ENCODE assay signal across 10 mouse cellular contexts in genomic region chr17:25968176-25968575, GRCm38 (mm10). TPM values are rescaled to one million over a fixed set of nuclear protein-coding genes. Genes with fewer than 3 reads are reported as not detected.
DNase-seq lines count a peak whose midpoint lies in the region; ATAC-seq and TF ChIP-seq lines count a peak whose summit lies in the region.
"Had no signal": no experiment of that assay in that cellular context is flagged by ENCODE, and none has a peak within 500 bp of the region (broad histone marks: within the 10 kb centered on the region; RNA-seq: fewer than 3 reads in every experiment).

No protein-coding gene starts in this region.

- no peak for ATAC-seq in heart, postnatal 0 days (ENCODE audit: insufficient read depth, low read depth)
- ATAC-seq in heart, embryonic 12.5 days (ENCODE audit: insufficient number of reproducible peaks, low FRiP score) = no peak
- ATAC-seq in kidney, embryonic 15.5 days (replicated peaks; ENCODE audit: low FRiP score) = peak; percentile 84
- ATAC-seq in liver, embryonic 15.5 days (ENCODE audit: insufficient read depth) = peak; percentile 71
- ATAC-seq in stomach, embryonic 15.5 days (ENCODE audit: insufficient read depth, low FRiP score, low read depth) = peak; percentile 82
- ATAC-seq in megakaryocyte-erythroid progenitor cell, adult 5-6 weeks (replicated peaks; ENCODE audit: low FRiP score, low TSS enrichment, poor library complexity, severe bottlenecking) = no peak

- H3K4me3 ChIP-seq in heart, postnatal 0 days (ENCODE audit: low read depth, low read length) = no peak overlapping the region
- no peak overlapping the region for H3K4me3 ChIP-seq in heart, embryonic 12.5 days
- H3K4me3 ChIP-seq in kidney, embryonic 15.5 days (replicated peaks) = no peak overlapping the region
- H3K4me3 ChIP-seq in liver, embryonic 15.5 days (replicated peaks) = no peak overlapping the region
- no peak overlapping the region for H3K4me3 ChIP-seq in stomach, embryonic 15.5 days (replicated peaks)
- H3K4me3 ChIP-seq in midbrain, embryonic 10.5 days = no peak overlapping the region
- H3K4me3 ChIP-seq: hindbrain, embryonic 10.5 days had no signal

- no peak for TF ChIP-seq CTCF in heart, postnatal 0 days (IDR thresholded peaks at IDR 0.05; ENCODE audit: low read depth)

- H3K9me3 ChIP-seq in heart, postnatal 0 days (replicated peaks; ENCODE audit: control insufficient read depth, low read length) = no peaks in the 10 kb centered on the region
- H3K9me3 ChIP-seq in heart, embryonic 12.5 days (replicated peaks) = no peaks in the 10 kb centered on the region
- no peaks in the 10 kb centered on the region for H3K9me3 ChIP-seq in kidney, embryonic 15.5 days (replicated peaks)
- no peaks in the 10 kb centered on the region for H3K9me3 ChIP-seq in liver, embryonic 15.5 days (replicated peaks)
- H3K9me3 ChIP-seq in stomach, embryonic 15.5 days = no peaks in the 10 kb centered on the region
- H3K9me3 ChIP-seq in midbrain, embryonic 10.5 days (replicated peaks) = no peaks in the 10 kb centered on the region
- H3K9me3 ChIP-seq: hindbrain, embryonic 10.5 days had no signal

- no peak overlapping the region for H3K4me2 ChIP-seq in heart, postnatal 0 days (ENCODE audit: low read depth, low read length)
- no peak overlapping the region for H3K4me2 ChIP-seq in heart, embryonic 12.5 days
- H3K4me2 ChIP-seq in kidney, embryonic 15.5 days = no peak overlapping the region
- peak overlapping the region; percentile 7 for H3K4me2 ChIP-seq in liver, embryonic 15.5 days
- H3K4me2 ChIP-seq in stomach, embryonic 15.5 days = no peak overlapping the region

- no peak for DNase-seq in heart, postnatal 0 days (ENCODE audit: low spot score)
- DNase-seq in midbrain, embryonic 10.5 days (ENCODE audit: low spot score) = no peak
- no peak for DNase-seq in adrenal gland, adult 8-10 months

- WGBS in heart, postnatal 0 days = 70% methylated on average over 1 of the region's 1 CpGs
- 62% methylated on average over 1 of the region's 1 CpGs for WGBS in heart, embryonic 12.5 days
- 43% methylated on average over 1 of the region's 1 CpGs for WGBS in kidney, embryonic 15.5 days
- 38% methylated on average over 1 of the region's 1 CpGs for WGBS in liver, embryonic 15.5 days (ENCODE audit: insufficient replicate concordance)
- WGBS in stomach, embryonic 15.5 days = 82% methylated on average over 1 of the region's 1 CpGs
- WGBS in midbrain, embryonic 10.5 days = 79% methylated on average over 1 of the region's 1 CpGs

- H3K27me3 ChIP-seq in heart, postnatal 0 days (ENCODE audit: control insufficient read depth, insufficient read depth, low read length) = no peaks in the 10 kb centered on the region
- H3K27me3 ChIP-seq in heart, embryonic 12.5 days (replicated peaks) = no peaks in the 10 kb centered on the region
- no peaks in the 10 kb centered on the region for H3K27me3 ChIP-seq in kidney, embryonic 15.5 days
- no peaks in the 10 kb centered on the region for H3K27me3 ChIP-seq in liver, embryonic 15.5 days
- H3K27me3 ChIP-seq in stomach, embryonic 15.5 days (replicated peaks) = no peaks in the 10 kb centered on the region
- H3K27me3 ChIP-seq in midbrain, embryonic 10.5 days (ENCODE audit: low read depth, poor library complexity, severe bottlenecking) = no peaks in the 10 kb centered on the region

- 0 out of 2 replicates have a peak overlapping the region, but pooled peaks have one; percentile 3 for H3K27ac ChIP-seq in heart, postnatal 0 days (ENCODE audit: low read depth)
- H3K27ac ChIP-seq in heart, embryonic 12.5 days (ENCODE audit: poor library complexity, severe bottlenecking) = no peak overlapping the region
- peak overlapping the region; percentile 61; the same call in 1 of the 2 replicates for H3K27ac ChIP-seq in kidney, embryonic 15.5 days
- peak overlapping the region; percentile 61 for H3K27ac ChIP-seq in liver, embryonic 15.5 days (replicated peaks)
- H3K27ac ChIP-seq in stomach, embryonic 15.5 days = peak overlapping the region; percentile 36; the same call in 1 of the 2 replicates
- H3K27ac ChIP-seq in midbrain, embryonic 10.5 days (replicated peaks) = no peak overlapping the region
- H3K27ac ChIP-seq: hindbrain, embryonic 10.5 days had no signal

- peaks cover 12% of the 10 kb centered on the region for H3K4me1 ChIP-seq in heart, postnatal 0 days (ENCODE audit: control insufficient read depth, insufficient read depth)
- peaks cover 12% of the 10 kb centered on the region for H3K4me1 ChIP-seq in heart, embryonic 12.5 days (replicated peaks)
- peaks cover 22% of the 10 kb centered on the region for H3K4me1 ChIP-seq in kidney, embryonic 15.5 days
- peaks cover 64% of the 10 kb centered on the region for H3K4me1 ChIP-seq in liver, embryonic 15.5 days (replicated peaks)
- 0 out of 2 replicates have a peak, but pooled peaks cover 7% of the 10 kb centered on the region for H3K4me1 ChIP-seq in stomach, embryonic 15.5 days
- H3K4me1 ChIP-seq in midbrain, embryonic 10.5 days = no peaks in the 10 kb centered on the region

- TF ChIP-seq EP300 in heart, postnatal 0 days (IDR thresholded peaks at IDR 0.05; ENCODE audit: low read depth) = no peak

- H3K9ac ChIP-seq in heart, postnatal 0 days (replicated peaks; ENCODE audit: low read depth, low read length) = no peak overlapping the region
- H3K9ac ChIP-seq in heart, embryonic 12.5 days = no peak overlapping the region
- H3K9ac ChIP-seq in kidney, embryonic 15.5 days = no peak overlapping the region
- peak overlapping the region; percentile 19; the same call in 1 of the 2 replicates for H3K9ac ChIP-seq in liver, embryonic 15.5 days
- no peak overlapping the region for H3K9ac ChIP-seq in stomach, embryonic 15.5 days

- no peaks in the 10 kb centered on the region for H3K36me3 ChIP-seq in heart, postnatal 0 days (replicated peaks; ENCODE audit: control insufficient read depth, insufficient read depth, low read length)
- H3K36me3 ChIP-seq in heart, embryonic 12.5 days = peaks cover 19% of the 10 kb centered on the region
- H3K36me3 ChIP-seq in kidney, embryonic 15.5 days = peaks cover 20% of the 10 kb centered on the region
- peaks cover 32% of the 10 kb centered on the region for H3K36me3 ChIP-seq in liver, embryonic 15.5 days (replicated peaks)
- H3K36me3 ChIP-seq in stomach, embryonic 15.5 days = no peaks in the 10 kb centered on the region
- peaks cover 45% of the 10 kb centered on the region for H3K36me3 ChIP-seq in midbrain, embryonic 10.5 days

RNA-seq across cellular contexts. Expression of gene A930017K11Rik, which starts 15.8 kb away (rescaled TPM):
- total RNA-seq in heart, postnatal 0 days (2014; rRNA removed; ENCODE audit: low replicate concordance) = not detected in 2 replicates
- not detected in 2 replicates for polyA plus RNA-seq in heart, postnatal 0 days (2015; fragmentation: Nextera tagmentation; extraction: Ambion mirVana)
- 0.08 and 0.17 TPM in 2 replicates for polyA plus RNA-seq in heart, embryonic 12.5 days (2016; fragmentation: Nextera tagmentation; extraction: Ambion mirVana)
- polyA plus RNA-seq in kidney, embryonic 15.5 days (2015; fragmentation: Nextera tagmentation; extraction: Ambion mirVana) = 5.4 and 5.7 TPM in 2 replicates
- polyA plus RNA-seq in liver, embryonic 15.5 days (2015; fragmentation: Nextera tagmentation; extraction: Ambion mirVana) = 0.23 and 0.37 TPM in 2 replicates
- polyA plus RNA-seq in stomach, embryonic 15.5 days (2015; fragmentation: Nextera tagmentation; extraction: Ambion mirVana) = 0.24 and 0.52 TPM in 2 replicates
- polyA plus RNA-seq in midbrain, embryonic 10.5 days (2016; fragmentation: Nextera tagmentation; extraction: Ambion mirVana) = 0.06 and 0.19 TPM in 2 replicates
- not detected in 2 replicates for total RNA-seq in megakaryocyte-erythroid progenitor cell, adult 5-6 weeks (2014; fragmentation: Nextera tagmentation)
- total RNA-seq in megakaryocyte-erythroid progenitor cell, adult 5-6 weeks (2017) = 0.05 TPM in 1 of 2 replicates, not detected in the other
- not detected for total RNA-seq in adrenal gland, adult 8-10 months (2022)

RNA-seq across cellular contexts. Expression of gene Capn15, which starts 17.4 kb away (rescaled TPM):
- total RNA-seq in heart, postnatal 0 days (2014; rRNA removed; ENCODE audit: low replicate concordance) = 6.0 and 8.7 TPM in 2 replicates
- polyA plus RNA-seq in heart, postnatal 0 days (2015; fragmentation: Nextera tagmentation; extraction: Ambion mirVana) = 7.0 and 7.4 TPM in 2 replicates
- polyA plus RNA-seq in heart, embryonic 12.5 days (2016; fragmentation: Nextera tagmentation; extraction: Ambion mirVana) = 16.9 and 18.0 TPM in 2 replicates
- 22.7 and 31.6 TPM in 2 replicates for polyA plus RNA-seq in kidney, embryonic 15.5 days (2015; fragmentation: Nextera tagmentation; extraction: Ambion mirVana)
- polyA plus RNA-seq in liver, embryonic 15.5 days (2015; fragmentation: Nextera tagmentation; extraction: Ambion mirVana) = 9.7 and 11.4 TPM in 2 replicates
- 20.4 and 22.8 TPM in 2 replicates for polyA plus RNA-seq in stomach, embryonic 15.5 days (2015; fragmentation: Nextera tagmentation; extraction: Ambion mirVana)
- 27.6 and 29.5 TPM in 2 replicates for polyA plus RNA-seq in midbrain, embryonic 10.5 days (2016; fragmentation: Nextera tagmentation; extraction: Ambion mirVana)
- 14.8 and 18.4 TPM in 2 replicates for total RNA-seq in megakaryocyte-erythroid progenitor cell, adult 5-6 weeks (2014; fragmentation: Nextera tagmentation)
- 1.7 and 3.5 TPM in 2 replicates for total RNA-seq in megakaryocyte-erythroid progenitor cell, adult 5-6 weeks (2017)
- total RNA-seq in adrenal gland, adult 8-10 months (2022) = 10 to 100 TPM; 20.1 to 34.6 (median 24.9) TPM

RNA-seq across cellular contexts. Expression of gene Nhlrc4, which starts 23.4 kb away (rescaled TPM):
- not detected in 2 replicates for total RNA-seq in heart, postnatal 0 days (2014; rRNA removed; ENCODE audit: low replicate concordance)
- 0.19 TPM in 1 of 2 replicates, not detected in the other for polyA plus RNA-seq in heart, postnatal 0 days (2015; fragmentation: Nextera tagmentation; extraction: Ambion mirVana)
- polyA plus RNA-seq in heart, embryonic 12.5 days (2016; fragmentation: Nextera tagmentation; extraction: Ambion mirVana) = 0.36 and 1.2 TPM in 2 replicates
- polyA plus RNA-seq in kidney, embryonic 15.5 days (2015; fragmentation: Nextera tagmentation; extraction: Ambion mirVana) = 1.5 TPM in 2 replicates
- polyA plus RNA-seq in liver, embryonic 15.5 days (2015; fragmentation: Nextera tagmentation; extraction: Ambion mirVana) = 6.1 and 6.7 TPM in 2 replicates
- 0.30 TPM in 1 of 2 replicates, not detected in the other for polyA plus RNA-seq in stomach, embryonic 15.5 days (2015; fragmentation: Nextera tagmentation; extraction: Ambion mirVana)
- polyA plus RNA-seq in midbrain, embryonic 10.5 days (2016; fragmentation: Nextera tagmentation; extraction: Ambion mirVana) = 0.34 TPM in 1 of 2 replicates, not detected in the other
- total RNA-seq in megakaryocyte-erythroid progenitor cell, adult 5-6 weeks (2014; fragmentation: Nextera tagmentation) = not detected in 2 replicates
- not detected in 2 replicates for total RNA-seq in megakaryocyte-erythroid progenitor cell, adult 5-6 weeks (2017)
- not detected for total RNA-seq in adrenal gland, adult 8-10 months (2022)
- total RNA-seq: layer of hippocampus, postnatal 14 days had no signal

RNA-seq across cellular contexts. Expression of gene Pigq, which starts 23.4 kb away (rescaled TPM):
- total RNA-seq in heart, postnatal 0 days (2014; rRNA removed; ENCODE audit: low replicate concordance) = 67.9 and 88.0 TPM in 2 replicates
- polyA plus RNA-seq in heart, postnatal 0 days (2015; fragmentation: Nextera tagmentation; extraction: Ambion mirVana) = 46.4 and 47.2 TPM in 2 replicates
- polyA plus RNA-seq in heart, embryonic 12.5 days (2016; fragmentation: Nextera tagmentation; extraction: Ambion mirVana) = 69.8 and 72.1 TPM in 2 replicates
- 72.2 and 76.4 TPM in 2 replicates for polyA plus RNA-seq in kidney, embryonic 15.5 days (2015; fragmentation: Nextera tagmentation; extraction: Ambion mirVana)
- polyA plus RNA-seq in liver, embryonic 15.5 days (2015; fragmentation: Nextera tagmentation; extraction: Ambion mirVana) = 156 and 174 TPM in 2 replicates
- polyA plus RNA-seq in stomach, embryonic 15.5 days (2015; fragmentation: Nextera tagmentation; extraction: Ambion mirVana) = 60.7 and 60.8 TPM in 2 replicates
- polyA plus RNA-seq in midbrain, embryonic 10.5 days (2016; fragmentation: Nextera tagmentation; extraction: Ambion mirVana) = 64.8 and 67.8 TPM in 2 replicates
- total RNA-seq in megakaryocyte-erythroid progenitor cell, adult 5-6 weeks (2014; fragmentation: Nextera tagmentation) = 211 and 231 TPM in 2 replicates
- total RNA-seq in megakaryocyte-erythroid progenitor cell, adult 5-6 weeks (2017) = 102 and 156 TPM in 2 replicates
- total RNA-seq in adrenal gland, adult 8-10 months (2022) = 100 to 1,000 TPM; 101 to 126 (median 111) TPM

RNA-seq across cellular contexts. Expression of gene Rab40c, which starts 48.6 kb away (rescaled TPM):
- total RNA-seq in heart, postnatal 0 days (2014; rRNA removed; ENCODE audit: low replicate concordance) = 11.4 and 22.5 TPM in 2 replicates
- 10.3 and 10.4 TPM in 2 replicates for polyA plus RNA-seq in heart, postnatal 0 days (2015; fragmentation: Nextera tagmentation; extraction: Ambion mirVana)
- 17.1 and 18.1 TPM in 2 replicates for polyA plus RNA-seq in heart, embryonic 12.5 days (2016; fragmentation: Nextera tagmentation; extraction: Ambion mirVana)
- 27.8 and 30.9 TPM in 2 replicates for polyA plus RNA-seq in kidney, embryonic 15.5 days (2015; fragmentation: Nextera tagmentation; extraction: Ambion mirVana)
- 6.6 and 8.4 TPM in 2 replicates for polyA plus RNA-seq in liver, embryonic 15.5 days (2015; fragmentation: Nextera tagmentation; extraction: Ambion mirVana)
- polyA plus RNA-seq in stomach, embryonic 15.5 days (2015; fragmentation: Nextera tagmentation; extraction: Ambion mirVana) = 27.1 and 27.3 TPM in 2 replicates
- polyA plus RNA-seq in midbrain, embryonic 10.5 days (2016; fragmentation: Nextera tagmentation; extraction: Ambion mirVana) = 29.8 and 33.6 TPM in 2 replicates
- total RNA-seq in megakaryocyte-erythroid progenitor cell, adult 5-6 weeks (2014; fragmentation: Nextera tagmentation) = 2.4 and 8.9 TPM in 2 replicates
- 7.9 and 30.2 TPM in 2 replicates for total RNA-seq in megakaryocyte-erythroid progenitor cell, adult 5-6 weeks (2017)
- 10 to 100 TPM; 33.9 to 65.0 (median 36.3) TPM for total RNA-seq in adrenal gland, adult 8-10 months (2022)

Comparison
In these comparisons a context has a peak if more than half of its experiments do, and no peak if none do; other contexts are left out.
1. H3K27ac ChIP-seq: peak in heart, postnatal 0 days (single experiment), kidney, embryonic 15.5 days (single experiment), liver, embryonic 15.5 days (single experiment) and stomach, embryonic 15.5 days (single experiment); none in heart, embryonic 12.5 days (single experiment) and midbrain, embryonic 10.5 days (single experiment).
2. ATAC-seq: peak in kidney, embryonic 15.5 days (single experiment), liver, embryonic 15.5 days (single experiment) and stomach, embryonic 15.5 days (single experiment); none in heart, postnatal 0 days (single experiment), heart, embryonic 12.5 days (single experiment) and megakaryocyte-erythroid progenitor cell, adult 5-6 weeks (single experiment).